Mouse (Mus musculus) limb, embryonic 14.5 days (tissue): ENCODE results near the gene Gm10428. TPM values are rescaled to one million over a fixed set of nuclear protein-coding genes. Genes with fewer than 3 reads are reported as not detected.
A peak's percentile ranks its signal among the peaks of the same experiment; 100 is the strongest.
"Not testable (repeated sequence)": the region's sequence is repeated elsewhere in the genome, so short reads cannot be mapped to it uniquely, and the experiment has no call there.

ENCODE experiments used
- ATAC-seq: fragments of 200-750 bp; cut with Nextera tagmentation; 2 replicates; pipeline ENCODE4 v1.8.0; 2017; ENCODE audit warnings: low read depth, moderate number of reproducible peaks, moderate TSS enrichment; ENCODE audit not compliant: low FRiP score
- DNase-seq: peaks from one replicate; pipeline ENCODE4 v3.0.0-alpha.2; 2015; ENCODE audit warnings: low spot score
- H3K27ac ChIP-seq: fragments of 300-500 bp; sonication (generic); replicated peaks from 2 replicates; pipeline ENCODE4 v1.5.1; 2014; ENCODE audit warnings: low read depth, mild to moderate bottlenecking, low read length, moderate library complexity, mixed read lengths
- H3K27me3 ChIP-seq: fragments of 300-500 bp; sonication (generic); 2 replicates; pipeline ENCODE4 v1.6.1; 2014; ENCODE audit warnings: low read length, mixed read lengths; ENCODE audit not compliant: control insufficient read depth, insufficient read depth
- H3K36me3 ChIP-seq: fragments of 300-500 bp; sonication (generic); 2 replicates; pipeline ENCODE4 v1.6.1; 2014; ENCODE audit warnings: mild to moderate bottlenecking, low read length, moderate library complexity, mixed read lengths; ENCODE audit not compliant: control insufficient read depth, insufficient read depth
- H3K4me1 ChIP-seq: fragments of 300-500 bp; sonication (generic); 2 replicates; pipeline ENCODE4 v1.6.1; 2014; ENCODE audit warnings: antibody characterized with exemption, low read length, mixed read lengths; ENCODE audit not compliant: control insufficient read depth, insufficient read depth
- H3K4me2 ChIP-seq: fragments of 300-500 bp; sonication (generic); replicated peaks from 2 replicates; pipeline ENCODE4 v1.6.1; 2014; ENCODE audit warnings: low read depth, mild to moderate bottlenecking, low read length, moderate library complexity; ENCODE audit not compliant: severe bottlenecking
- H3K4me3 ChIP-seq: fragments of 300-500 bp; sonication (generic); replicated peaks from 2 replicates; pipeline ENCODE4 v1.5.1; 2014; ENCODE audit warnings: low read length
- H3K9ac ChIP-seq: fragments of 300-500 bp; sonication (generic); 2 replicates; pipeline ENCODE4 v1.6.1; 2014; ENCODE audit warnings: mild to moderate bottlenecking, low read depth, low read length, moderate library complexity; ENCODE audit not compliant: severe bottlenecking
- H3K9me3 ChIP-seq: fragments of 300-500 bp; sonication (generic); 2 replicates; pipeline ENCODE4 v1.6.1; 2016; ENCODE audit warnings: low read length; ENCODE audit not compliant: control insufficient read depth
- POLR2A ChIP-seq: fragments of 200-500 bp; IDR thresholded peaks from 2 replicates; pipeline ENCODE4 v1.8.0; 2012; ENCODE audit warnings: inconsistent platforms, mild to moderate bottlenecking, moderate library complexity, borderline replicate concordance; ENCODE audit not compliant: insufficient read depth, insufficient read length; ENCODE audit errors: extremely low read depth
- WGBS: fragments of 180-500 bp; shearing (Covaris S2); extraction: QIAGEN DNeasy Blood & Tissue Kit; methylation state at CpG from one replicate; pipeline ENCODE4 v1.1.7; 2014; 5-methylcytosine and 5-hydroxymethylcytosine counted together
- polyA plus RNA-seq, 2 experiments: library from polyadenylated mRNA; depleted of rRNA in 1 of 2; stranded (reverse) in 1 of 2; unstranded in 1 of 2; fragments of >200 nt; fragmentation: Nextera tagmentation in 1 of 2; extraction: Ambion mirVana in 1 of 2; gene quantifications; 2 replicates each; pipeline versions ENCODE4 v1.2.1 to v1.2.3; 2012 to 2014

Gene Gm10428
- polyA plus RNA-seq, 2 experiments: not detected

GRCm38 (mm10) chr11:62744103-62744502 lies 8.8 kb upstream of the Gm10428 start:
- Histone ChIP-seq H3K4me3 (no peak overlapping the region), H3K27me3 (0 out of 2 replicates have a peak, but pooled peaks cover 3% of the 10 kb centered on the region), H3K4me2 (no peak overlapping the region), H3K27ac (no peak overlapping the region), H3K36me3 (no peaks in the 10 kb centered on the region), H3K9ac (no peak overlapping the region), H3K9me3 (no peaks in the 10 kb centered on the region), H3K4me1 (no peaks in the 10 kb centered on the region)
- WGBS: 42% methylated on average over 5 of the region's 5 CpGs
- DNase-seq (peak; percentile 75), ATAC-seq (peak; percentile 48; the same call in 1 of the 2 replicates)
- no peak for TF ChIP-seq POLR2A

GRCm38 (mm10) chr11:62746001-62746533 lies 6.8 kb upstream of the Gm10428 start:
- WGBS: 2% methylated on average over 27 of the region's 27 CpGs
- ATAC-seq (peak; percentile 71; the same call in 1 of the 2 replicates), DNase-seq (peak; percentile 70)
- no peaks in the 10 kb centered on the region for H3K9me3 ChIP-seq
- H3K4me2 ChIP-seq: peak overlapping the region; percentile 51
- no peaks in the 10 kb centered on the region for H3K4me1 ChIP-seq
- 0 out of 2 replicates have a peak, but pooled peaks cover 3% of the 10 kb centered on the region for H3K27me3 ChIP-seq
- H3K9ac ChIP-seq: no peak overlapping the region
- TF ChIP-seq POLR2A: no peak
- no peak overlapping the region for H3K27ac ChIP-seq
- peak overlapping the region; percentile 27 for H3K4me3 ChIP-seq
- no peaks in the 10 kb centered on the region for H3K36me3 ChIP-seq

- Histone ChIP-seq H3K9ac (no peak overlapping the region), H3K4me1 (0 out of 2 replicates have a peak, but pooled peaks cover 2% of the 10 kb centered on the region)
These were observed 5.7 kb upstream of the Gm10428 start for GRCm38 (mm10) chr11:62747227-62747626.

GRCm38 (mm10) chr11:62748062-62748461 lies 4.8 kb upstream of the Gm10428 start:
- WGBS: 68% methylated on average over 4 of the region's 4 CpGs
- H3K9ac ChIP-seq: no peak overlapping the region
- no peaks in the 10 kb centered on the region for H3K36me3 ChIP-seq
- no peak overlapping the region for H3K4me3 ChIP-seq
- H3K4me1 ChIP-seq: 0 out of 2 replicates have a peak, but pooled peaks cover 2% of the 10 kb centered on the region
- H3K9me3 ChIP-seq: no peaks in the 10 kb centered on the region
- H3K27ac ChIP-seq: no peak overlapping the region
- ATAC-seq (no peak), DNase-seq (no peak)
- no peak overlapping the region for H3K4me2 ChIP-seq
- TF ChIP-seq POLR2A: no peak
- H3K27me3 ChIP-seq: 0 out of 2 replicates have a peak, but pooled peaks cover 3% of the 10 kb centered on the region

More at GRCm38 (mm10) chr11:62747227-62747626, 5.7 kb upstream of the Gm10428 start:
- no peak overlapping the region for H3K4me3 ChIP-seq
- ATAC-seq: no peak
- 0 out of 2 replicates have a peak, but pooled peaks cover 3% of the 10 kb centered on the region for H3K27me3 ChIP-seq
- DNase-seq: no peak
- H3K4me2 ChIP-seq: no peak overlapping the region
- no peaks in the 10 kb centered on the region for H3K36me3 ChIP-seq
- no peaks in the 10 kb centered on the region for H3K9me3 ChIP-seq
- WGBS: 68% methylated on average over 9 of the region's 9 CpGs
- no peak for TF ChIP-seq POLR2A
- H3K27ac ChIP-seq: no peak overlapping the region

- not testable (repeated sequence) for DNase-seq, H3K9me3 ChIP-seq, H3K9ac ChIP-seq, H3K4me1 ChIP-seq, H3K36me3 ChIP-seq, H3K27me3 ChIP-seq, H3K4me3 ChIP-seq, ATAC-seq, H3K4me2 ChIP-seq, H3K27ac ChIP-seq
- 88% methylated on average over 13 of the region's 13 CpGs for WGBS
These were observed 3.5 kb upstream of the Gm10428 start for GRCm38 (mm10) chr11:62749445-62749844.
